Mouse (Mus musculus) liver, adult 2 months (tissue): ENCODE results near the gene Tmem199.
"Not testable (repeated sequence)": the region's sequence is repeated elsewhere in the genome, so short reads cannot be mapped to it uniquely, and the experiment has no call there.

Experiments
- CTCF ChIP-seq: fragments of 200-500 bp; IDR thresholded peaks from 2 replicates; pipeline ENCODE4 v1.5.1; 2011; ENCODE audit warnings: low read depth, low read length, control low read depth
- POLR2A ChIP-seq: fragments of 200-500 bp; IDR thresholded peaks from 2 replicates; pipeline ENCODE4 v1.6.1; 2011; ENCODE audit warnings: low read length, control low read depth; ENCODE audit not compliant: insufficient read depth; ENCODE audit errors: extremely low read depth

DNA sequence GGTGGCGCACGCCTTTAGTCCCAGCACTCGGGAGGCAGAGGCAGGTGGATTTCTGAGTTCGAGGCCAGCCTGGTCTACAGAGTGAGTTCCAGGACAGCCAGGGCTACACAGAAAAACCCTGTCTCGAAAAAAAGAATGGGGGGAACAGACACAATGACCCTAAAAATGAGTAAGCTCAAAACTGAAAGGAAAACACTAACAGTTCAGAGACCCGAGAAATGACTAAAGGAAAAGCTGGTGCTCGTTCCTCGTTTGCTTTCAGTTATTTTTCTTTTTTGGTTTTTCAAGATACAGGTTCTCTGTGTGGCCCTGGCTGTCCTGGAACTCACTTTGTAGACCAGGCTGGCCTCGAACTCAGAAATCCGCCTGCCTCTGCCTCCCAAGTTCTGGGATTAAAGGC lies 19.5 kb upstream of the Tmem199 start:
- not testable (repeated sequence) for TF ChIP-seq CTCF, POLR2A
